Mouse (Mus musculus): Measurements from ENCODE around the gene Cyb5r2.

- no peak for TF ChIP-seq ZC3H11A (IDR thresholded peaks at IDR 0.05; ENCODE audit: borderline replicate concordance, low read depth, low read length)
- no peak for TF ChIP-seq CHD2 (IDR thresholded peaks at IDR 0.05; ENCODE audit: low read depth, low read length)
- TF ChIP-seq MAFK (IDR thresholded peaks at IDR 0.05; ENCODE audit: insufficient read depth, low read depth, low read length), result no peak
- TF ChIP-seq HCFC1 (IDR thresholded peaks at IDR 0.05; ENCODE audit: borderline replicate concordance, insufficient read depth, low read length), result no peak
Observed at GRCm38 (mm10) chr7:107801108-107801507, 43.3 kb upstream of the Cyb5r2 start, which contains the start of gene Ovch2.

All from ES-E14 (cell line).